ENCODE assay signal across 9 mouse cellular contexts in genomic region chr1:152678451-152678850, GRCm38 (mm10).
A peak's percentile ranks its signal among the peaks of the same experiment; 100 is the strongest.
DNase-seq lines count a peak whose midpoint lies in the region; ATAC-seq and TF ChIP-seq lines count a peak whose summit lies in the region.
"Had no signal": no experiment of that assay in that cellular context is flagged by ENCODE, and none has a peak within 500 bp of the region (broad histone marks: within the 10 kb centered on the region; RNA-seq: fewer than 3 reads in every experiment).

No protein-coding gene starts in this region.

- WGBS in limb, embryonic 11.5 days, result 51% methylated on average over 5 of the region's 5 CpGs
- 46% methylated on average over 5 of the region's 5 CpGs for WGBS in limb, embryonic 10.5 days
- 48% methylated on average over 5 of the region's 5 CpGs for WGBS in liver, postnatal 0 days (ENCODE audit: insufficient replicate concordance)

- H3K36me3 ChIP-seq in limb, embryonic 11.5 days (ENCODE audit: control insufficient read depth, insufficient read depth, low read length), result no peaks in the 10 kb centered on the region
- H3K36me3 ChIP-seq in limb, embryonic 10.5 days, result no peaks in the 10 kb centered on the region
- no peaks in the 10 kb centered on the region for H3K36me3 ChIP-seq in liver, postnatal 0 days (replicated peaks; ENCODE audit: insufficient read depth, low read length)
- H3K36me3 ChIP-seq: limb, embryonic 13.5 days had no signal

- peak; percentile 26 for TF ChIP-seq CTCF in cortical plate, adult 2 months (IDR thresholded peaks at IDR 0.05; ENCODE audit: extremely low read depth, insufficient read depth, low read length)
- peak; percentile 69 for TF ChIP-seq CTCF in liver, postnatal 0 days (IDR thresholded peaks at IDR 0.05; ENCODE audit: low read depth)

- no peaks in the 10 kb centered on the region for H3K27me3 ChIP-seq in limb, embryonic 11.5 days (ENCODE audit: control insufficient read depth, insufficient read depth, low read length)
- no peaks in the 10 kb centered on the region for H3K27me3 ChIP-seq in limb, embryonic 10.5 days (ENCODE audit: low read depth, poor library complexity, severe bottlenecking)
- H3K27me3 ChIP-seq in liver, postnatal 0 days (ENCODE audit: insufficient read depth, low read length), result no peaks in the 10 kb centered on the region
- H3K27me3 ChIP-seq: limb, embryonic 13.5 days had no signal

- no peak overlapping the region for H3K4me2 ChIP-seq in limb, embryonic 11.5 days (ENCODE audit: low read depth, severe bottlenecking)
- H3K4me2 ChIP-seq in liver, postnatal 0 days (ENCODE audit: low read depth, low read length), result no peak overlapping the region
- H3K4me2 ChIP-seq: limb, embryonic 13.5 days had no signal

- H3K9me3 ChIP-seq in limb, embryonic 11.5 days (ENCODE audit: control insufficient read depth, low read length), result peaks cover 3% of the 10 kb centered on the region; the same call in 1 of the 2 replicates
- H3K9me3 ChIP-seq in limb, embryonic 10.5 days (replicated peaks), result no peaks in the 10 kb centered on the region
- no peaks in the 10 kb centered on the region for H3K9me3 ChIP-seq in liver, postnatal 0 days (ENCODE audit: low read length)
- H3K9me3 ChIP-seq: limb, embryonic 13.5 days had no signal

- ATAC-seq in limb, embryonic 11.5 days (ENCODE audit: insufficient number of reproducible peaks, low FRiP score, low TSS enrichment, low read depth), result no peak
- ATAC-seq in liver, postnatal 0 days, result no peak
- ATAC-seq in frontal cortex, adult (ENCODE audit: low TSS enrichment), result no peak

- no peak for TF ChIP-seq EP300 in liver, postnatal 0 days (IDR thresholded peaks at IDR 0.05; ENCODE audit: low read depth)

- H3K27ac ChIP-seq in limb, embryonic 11.5 days (replicated peaks; ENCODE audit: low read depth, low read length), result no peak overlapping the region
- H3K27ac ChIP-seq in limb, embryonic 10.5 days, result no peak overlapping the region
- H3K27ac ChIP-seq in cortical plate, adult 2 months (ENCODE audit: insufficient read depth, low read length), result no peak overlapping the region
- H3K27ac ChIP-seq in liver, postnatal 0 days (ENCODE audit: low read depth), result peak overlapping the region; percentile 52; the same call in 1 of the 2 replicates
- H3K27ac ChIP-seq: limb, embryonic 13.5 days had no signal

- H3K4me1 ChIP-seq in limb, embryonic 11.5 days (ENCODE audit: control insufficient read depth, insufficient read depth, low read length), result no peaks in the 10 kb centered on the region
- H3K4me1 ChIP-seq in limb, embryonic 10.5 days, result peaks cover 27% of the 10 kb centered on the region
- H3K4me1 ChIP-seq in cortical plate, adult 2 months (ENCODE audit: control insufficient read depth, insufficient read depth, low read length), result peaks cover 5% of the 10 kb centered on the region
- peaks cover 6% of the 10 kb centered on the region; the same call in 1 of the 2 replicates for H3K4me1 ChIP-seq in liver, postnatal 0 days (ENCODE audit: insufficient read depth)

- DNase-seq in limb, embryonic 11.5 days (ENCODE audit: low spot score), result peak; percentile 36
- no peak for DNase-seq in limb, embryonic 10.5 days (ENCODE audit: low spot score)
- DNase-seq in liver, postnatal 0 days, result peak; percentile 65
- peak; percentile 9 to 27 for DNase-seq in thymus, adult 18-20 months
- DNase-seq in layer of hippocampus, postnatal 36 days, result no peak
- DNase-seq in frontal cortex, postnatal 25 days (ENCODE audit: low spot score in 2 of 2), result no peak

- no peak for TF ChIP-seq POLR2A in cortical plate, adult 2 months (IDR thresholded peaks at IDR 0.05; ENCODE audit: extremely low read depth, insufficient read depth, low read length)

- no peak overlapping the region for H3K4me3 ChIP-seq in limb, embryonic 11.5 days (ENCODE audit: low read depth, low read length)
- no peak overlapping the region for H3K4me3 ChIP-seq in limb, embryonic 10.5 days
- no peak overlapping the region for H3K4me3 ChIP-seq in cortical plate, adult 2 months (ENCODE audit: insufficient read depth, low read length)
- no peak overlapping the region for H3K4me3 ChIP-seq in liver, postnatal 0 days (ENCODE audit: low read depth, low read length)
- H3K4me3 ChIP-seq: limb, embryonic 13.5 days had no signal

- no peak overlapping the region for H3K9ac ChIP-seq in limb, embryonic 11.5 days (ENCODE audit: low read length)
- no peak overlapping the region for H3K9ac ChIP-seq in liver, postnatal 0 days (replicated peaks)
- H3K9ac ChIP-seq: limb, embryonic 13.5 days had no signal

Comparison
In these comparisons a context has a peak if more than half of its experiments do, and no peak if none do; other contexts are left out.
1. DNase-seq: peak in limb, embryonic 11.5 days (single experiment), liver, postnatal 0 days (single experiment) and thymus, adult 18-20 months (2 of 2); none in limb, embryonic 10.5 days (single experiment), layer of hippocampus, postnatal 36 days (0 of 2) and frontal cortex, postnatal 25 days (0 of 2).